Mouse (Mus musculus): ENCODE data around the gene Mpc1.

DNA sequence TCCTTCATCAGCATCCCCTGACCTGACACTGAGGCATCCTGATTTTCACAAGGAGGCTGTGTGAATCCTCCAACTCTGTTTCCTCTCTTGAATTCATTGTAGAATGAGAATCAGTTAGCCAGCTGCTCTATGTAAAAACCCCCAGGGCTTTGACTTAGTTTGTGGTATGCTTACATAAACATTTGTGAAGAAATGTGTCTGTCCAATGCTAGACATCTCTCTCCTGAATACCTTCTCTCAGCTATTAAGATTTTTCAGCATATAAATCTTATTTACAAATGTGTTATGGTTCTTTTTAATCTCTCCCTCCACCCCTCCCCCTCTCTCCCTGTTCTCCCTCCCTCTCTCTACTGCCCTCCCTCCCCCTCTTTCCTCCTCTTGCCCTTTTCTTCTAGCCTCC, 28.4 kb upstream of the Mpc1 start:
- TF ChIP-seq POLR2A (IDR thresholded peaks at IDR 0.05; ENCODE audit: low read depth, low read length) = no peak
- no peak for TF ChIP-seq CTCF (IDR thresholded peaks at IDR 0.05; ENCODE audit: extremely low read depth, insufficient read depth, insufficient read length, insufficient replicate concordance)
